26 mouse cellular contexts compared by ENCODE assay signal in genomic region chr3:87899266-87899665, GRCm38 (mm10). TPM values are rescaled to one million over a fixed set of nuclear protein-coding genes. Genes with fewer than 3 reads are reported as not detected.
DNase-seq lines count a peak whose midpoint lies in the region; ATAC-seq and TF ChIP-seq lines count a peak whose summit lies in the region.
"Had no signal": no experiment of that assay in that cellular context is flagged by ENCODE, and none has a peak within 500 bp of the region (broad histone marks: within the 10 kb centered on the region; RNA-seq: fewer than 3 reads in every experiment).

No protein-coding gene starts in this region.

- no peak for DNase-seq in liver, embryonic 13.5 days
- DNase-seq in liver: no peak
- DNase-seq in MEL (ENCODE audit: low read depth, low spot score): no peak
- DNase-seq in liver, embryonic 14.5 days (ENCODE audit: low read depth in 3 of 3, low spot score in 3 of 3): no peak
- DNase-seq in stomach, postnatal 0 days (ENCODE audit: low spot score): peak; percentile 16
- no peak for DNase-seq in layer of hippocampus, adult 9-11 months
- DNase-seq: adrenal gland, adult 8-10 months; adrenal gland, postnatal 25 days; cerebellum, adult 18-20 months; cerebellum, adult 9-10 months; cerebellum, postnatal 14 days; forebrain, postnatal 0 days; gastrocnemius, adult 2 months; gastrocnemius, postnatal 14 days; heart, adult 2 months; heart, postnatal 14 days; heart, postnatal 4 days had no signal

- H3K4me3 ChIP-seq in liver, embryonic 13.5 days (replicated peaks): no peak overlapping the region
- H3K4me3 ChIP-seq in MEL (ENCODE audit: control insufficient read depth in 1 of 2, insufficient read depth in 1 of 2, low read depth in 2 of 2, low read length in 2 of 2): no peak overlapping the region
- no peak overlapping the region for H3K4me3 ChIP-seq in liver, embryonic 14.5 days (ENCODE audit: insufficient read depth in 1 of 2, low read depth in 2 of 2, low read length in 2 of 2)
- no peak overlapping the region for H3K4me3 ChIP-seq in stomach, postnatal 0 days (ENCODE audit: low read depth, low read length)
- H3K4me3 ChIP-seq: embryonic facial prominence, embryonic 12.5 days; embryonic facial prominence, embryonic 15.5 days; gastrocnemius, adult 2 months; heart, adult 2 months; heart, embryonic 10.5 days; heart, embryonic 13.5 days had no signal

- H3K27me3 ChIP-seq in liver, embryonic 13.5 days: no peaks in the 10 kb centered on the region
- H3K27me3 ChIP-seq in MEL (ENCODE audit: control insufficient read depth in 1 of 2, insufficient read depth in 2 of 2, low read length in 2 of 2): no peaks in the 10 kb centered on the region
- no peaks in the 10 kb centered on the region for H3K27me3 ChIP-seq in liver, embryonic 14.5 days (ENCODE audit: control insufficient read depth, insufficient read depth, low read length)
- no peaks in the 10 kb centered on the region for H3K27me3 ChIP-seq in stomach, postnatal 0 days (ENCODE audit: control insufficient read depth, insufficient read depth, low read length)
- H3K27me3 ChIP-seq: embryonic facial prominence, embryonic 12.5 days; embryonic facial prominence, embryonic 15.5 days; heart, embryonic 13.5 days had no signal

- no peak for ATAC-seq in liver, embryonic 13.5 days (ENCODE audit: low read depth)
- no peak for ATAC-seq in liver, embryonic 14.5 days (ENCODE audit: insufficient read depth)
- ATAC-seq in stomach, postnatal 0 days (ENCODE audit: low FRiP score, low TSS enrichment): no peak
- ATAC-seq: activated CD4-positive, CD25-positive, alpha-beta regulatory T cell, adult 4 months; CD4-positive, CD25-positive, alpha-beta regulatory T cell, adult 4 months; forebrain, embryonic 14.5 days; forebrain, postnatal 0 days; hindbrain, postnatal 0 days had no signal

- H3K36me3 ChIP-seq in liver, embryonic 13.5 days: no peaks in the 10 kb centered on the region
- H3K36me3 ChIP-seq in MEL (ENCODE audit: control insufficient read depth in 1 of 2, insufficient read depth in 2 of 2, low read length in 2 of 2): peaks cover 0 to 2% of the 10 kb centered on the region in 2 experiments; a peak in 2 of 4 replicates
- no peaks in the 10 kb centered on the region for H3K36me3 ChIP-seq in liver, embryonic 14.5 days (replicated peaks; ENCODE audit: control insufficient read depth, insufficient read depth, low read depth)
- no peaks in the 10 kb centered on the region for H3K36me3 ChIP-seq in stomach, postnatal 0 days (ENCODE audit: control insufficient read depth, insufficient read depth, low read length)
- H3K36me3 ChIP-seq: embryonic facial prominence, embryonic 12.5 days; embryonic facial prominence, embryonic 15.5 days; heart, embryonic 10.5 days; heart, embryonic 13.5 days had no signal

- H3K4me2 ChIP-seq in liver, embryonic 13.5 days: no peak overlapping the region
- H3K4me2 ChIP-seq in liver, embryonic 14.5 days (ENCODE audit: low read depth): no peak overlapping the region
- no peak overlapping the region for H3K4me2 ChIP-seq in stomach, postnatal 0 days (replicated peaks; ENCODE audit: low read depth)
- H3K4me2 ChIP-seq: embryonic facial prominence, embryonic 12.5 days; embryonic facial prominence, embryonic 15.5 days; heart, embryonic 13.5 days; hindbrain, embryonic 14.5 days had no signal

- no peak for TF ChIP-seq EP300 in MEL (IDR thresholded peaks at IDR 0.05; ENCODE audit: low read depth in 1 of 2, low read length in 2 of 2)
- no peak for TF ChIP-seq EP300 in liver, embryonic 14.5 days (IDR thresholded peaks at IDR 0.05; ENCODE audit: low read depth)
- TF ChIP-seq EP300 in stomach, postnatal 0 days (optimal IDR thresholded peaks at IDR 0.05): no peak

- no peak for TF ChIP-seq RAD21 in MEL (IDR thresholded peaks at IDR 0.05; ENCODE audit: low read depth, low read length)

- no peak for TF ChIP-seq POLR2A in MEL (IDR thresholded peaks at IDR 0.05; ENCODE audit: control insufficient read depth in 1 of 2, insufficient read depth in 1 of 2, low read depth in 1 of 2, low read length in 2 of 2, poor library complexity in 1 of 2)

- no peaks in the 10 kb centered on the region for H3K9me3 ChIP-seq in liver, embryonic 13.5 days (replicated peaks)
- no peaks in the 10 kb centered on the region for H3K9me3 ChIP-seq in MEL (replicated peaks; ENCODE audit: insufficient read depth, low read length)
- H3K9me3 ChIP-seq in liver, embryonic 14.5 days (ENCODE audit: control insufficient read depth, low read length): no peaks in the 10 kb centered on the region
- H3K9me3 ChIP-seq in stomach, postnatal 0 days (ENCODE audit: control insufficient read depth, low read length): no peaks in the 10 kb centered on the region
- H3K9me3 ChIP-seq: embryonic facial prominence, embryonic 12.5 days; embryonic facial prominence, embryonic 15.5 days; heart, embryonic 10.5 days; heart, embryonic 13.5 days had no signal

- 69% methylated on average over 3 of the region's 3 CpGs for WGBS in liver, embryonic 13.5 days (ENCODE audit: insufficient replicate concordance)
- WGBS in liver, embryonic 14.5 days (ENCODE audit: insufficient replicate concordance): 74% methylated on average over 3 of the region's 3 CpGs
- 66% methylated on average over 3 of the region's 3 CpGs for WGBS in stomach, postnatal 0 days

- no peak overlapping the region for H3K9ac ChIP-seq in liver, embryonic 13.5 days
- no peak overlapping the region for H3K9ac ChIP-seq in MEL (ENCODE audit: control insufficient read depth, low read depth, low read length, poor library complexity, severe bottlenecking)
- no peak overlapping the region for H3K9ac ChIP-seq in liver, embryonic 14.5 days (replicated peaks)
- no peak overlapping the region for H3K9ac ChIP-seq in stomach, postnatal 0 days (ENCODE audit: low read length)
- H3K9ac ChIP-seq: embryonic facial prominence, embryonic 12.5 days; embryonic facial prominence, embryonic 15.5 days; forebrain, postnatal 0 days; heart, embryonic 13.5 days; hindbrain, embryonic 14.5 days had no signal

- H3K79me2 ChIP-seq in MEL (ENCODE audit: control insufficient read depth, insufficient read depth, low read length, poor library complexity): peaks cover 4% of the 10 kb centered on the region

- peaks cover 55% of the 10 kb centered on the region for H3K4me1 ChIP-seq in liver, embryonic 13.5 days (replicated peaks)
- H3K4me1 ChIP-seq in MEL (ENCODE audit: control insufficient read depth in 1 of 2, insufficient read depth in 2 of 2, low read length in 2 of 2): peaks cover 0 to 24% of the 10 kb centered on the region in 2 experiments; a peak in 2 of 4 replicates
- H3K4me1 ChIP-seq in liver, embryonic 14.5 days (replicated peaks; ENCODE audit: control insufficient read depth in 2 of 2, insufficient read depth in 2 of 2, low read length in 1 of 2): peaks cover 29 to 30% of the 10 kb centered on the region in 2 experiments
- H3K4me1 ChIP-seq in stomach, postnatal 0 days (replicated peaks; ENCODE audit: control insufficient read depth, insufficient read depth): no peaks in the 10 kb centered on the region
- H3K4me1 ChIP-seq: embryonic facial prominence, embryonic 12.5 days; embryonic facial prominence, embryonic 15.5 days had no signal

- no peak for TF ChIP-seq CTCF in MEL (IDR thresholded peaks at IDR 0.05 in 2 of 3, conservative IDR thresholded peaks at IDR 0.05 in 1 of 3; ENCODE audit: control insufficient read depth in 1 of 3, insufficient read depth in 1 of 3, low read depth in 2 of 3, low read length in 3 of 3, poor library complexity in 1 of 3, severe bottlenecking in 1 of 3)
- no peak for TF ChIP-seq CTCF in liver, embryonic 14.5 days (IDR thresholded peaks at IDR 0.05; ENCODE audit: low read depth)
- TF ChIP-seq CTCF in stomach, postnatal 0 days (IDR thresholded peaks at IDR 0.05; ENCODE audit: low read depth): no peak

- peak overlapping the region; percentile 24; the same call in 1 of the 2 replicates for H3K27ac ChIP-seq in liver, embryonic 13.5 days
- peak overlapping the region; percentile 40 for H3K27ac ChIP-seq in MEL (ENCODE audit: control insufficient read depth, low read depth, low read length)
- peak overlapping the region; percentile 2; the same call in 1 of the 2 replicates for H3K27ac ChIP-seq in liver, embryonic 14.5 days
- H3K27ac ChIP-seq in stomach, postnatal 0 days (replicated peaks): no peak overlapping the region
- H3K27ac ChIP-seq: embryonic facial prominence, embryonic 12.5 days; embryonic facial prominence, embryonic 15.5 days; heart, adult 2 months; heart, embryonic 10.5 days; heart, embryonic 13.5 days; hindbrain, embryonic 14.5 days; hindbrain, postnatal 0 days had no signal

RNA-seq across cellular contexts. Expression of gene Hdgf, which starts 6.9 kb away (rescaled TPM):
- 263 and 283 TPM in 2 replicates for polyA plus RNA-seq in liver, embryonic 13.5 days (2015; fragmentation: Nextera tagmentation; extraction: Ambion mirVana)
- total RNA-seq in MEL (2012; rRNA removed): 505 and 519 TPM in 2 replicates
- polyA plus RNA-seq in MEL (2012; ENCODE audit: insufficient read depth in 1 of 2, insufficient read length in 2 of 2, low read depth in 1 of 2, low replicate concordance in 2 of 2, missing spikeins in 1 of 2): 1,000 to 10,000 TPM in 1 of 2 experiments, 100 to 1,000 TPM in 1; 369 to 1,503 TPM
- 108 and 167 TPM in 2 replicates for polyA plus RNA-seq in liver, embryonic 14.5 days (2012; rRNA removed)
- 204 and 256 TPM in 2 replicates for polyA plus RNA-seq in liver, embryonic 14.5 days (2014; fragmentation: Nextera tagmentation; extraction: Ambion mirVana)
- 165 and 168 TPM in 2 replicates for polyA plus RNA-seq in stomach, postnatal 0 days (2015; fragmentation: Nextera tagmentation; extraction: Ambion mirVana)

RNA-seq across cellular contexts. Expression of gene Prcc, which starts 13.9 kb away (rescaled TPM):
- 7.9 and 9.2 TPM in 2 replicates for polyA plus RNA-seq in liver, embryonic 13.5 days (2015; fragmentation: Nextera tagmentation; extraction: Ambion mirVana)
- total RNA-seq in MEL (2012; rRNA removed): 43.2 and 47.0 TPM in 2 replicates
- 10 to 100 TPM in 1 of 2 experiments, not detected in 1; 65.9 TPM for polyA plus RNA-seq in MEL (2012; ENCODE audit: insufficient read depth in 1 of 2, insufficient read length in 2 of 2, low read depth in 1 of 2, low replicate concordance in 2 of 2, missing spikeins in 1 of 2)
- polyA plus RNA-seq in liver, embryonic 14.5 days (2012; rRNA removed): 14.8 and 15.4 TPM in 2 replicates
- polyA plus RNA-seq in liver, embryonic 14.5 days (2014; fragmentation: Nextera tagmentation; extraction: Ambion mirVana): 5.0 and 6.7 TPM in 2 replicates
- 7.1 and 8.0 TPM in 2 replicates for polyA plus RNA-seq in stomach, postnatal 0 days (2015; fragmentation: Nextera tagmentation; extraction: Ambion mirVana)

RNA-seq across cellular contexts. Expression of gene Mrpl24, which starts 20.0 kb away (rescaled TPM):
- polyA plus RNA-seq in liver, embryonic 13.5 days (2015; fragmentation: Nextera tagmentation; extraction: Ambion mirVana): 48.7 and 56.5 TPM in 2 replicates
- total RNA-seq in MEL (2012; rRNA removed): 59.5 and 66.2 TPM in 2 replicates
- 10 to 100 TPM in 1 of 2 experiments, not detected in 1; 77.3 TPM for polyA plus RNA-seq in MEL (2012; ENCODE audit: insufficient read depth in 1 of 2, insufficient read length in 2 of 2, low read depth in 1 of 2, low replicate concordance in 2 of 2, missing spikeins in 1 of 2)
- polyA plus RNA-seq in liver, embryonic 14.5 days (2012; rRNA removed): 43.9 and 50.1 TPM in 2 replicates
- 37.9 and 43.4 TPM in 2 replicates for polyA plus RNA-seq in liver, embryonic 14.5 days (2014; fragmentation: Nextera tagmentation; extraction: Ambion mirVana)
- 61.4 and 63.4 TPM in 2 replicates for polyA plus RNA-seq in stomach, postnatal 0 days (2015; fragmentation: Nextera tagmentation; extraction: Ambion mirVana)

RNA-seq across cellular contexts. Expression of gene Isg20l2, which starts 30.8 kb away (rescaled TPM):
- 31.1 and 38.3 TPM in 2 replicates for polyA plus RNA-seq in liver, embryonic 13.5 days (2015; fragmentation: Nextera tagmentation; extraction: Ambion mirVana)
- 61.4 and 71.8 TPM in 2 replicates for total RNA-seq in MEL (2012; rRNA removed)
- 10 to 100 TPM in 1 of 2 experiments, not detected in 1; 45.0 TPM for polyA plus RNA-seq in MEL (2012; ENCODE audit: insufficient read depth in 1 of 2, insufficient read length in 2 of 2, low read depth in 1 of 2, low replicate concordance in 2 of 2, missing spikeins in 1 of 2)
- 9.3 and 14.8 TPM in 2 replicates for polyA plus RNA-seq in liver, embryonic 14.5 days (2012; rRNA removed)
- 9.7 and 11.0 TPM in 2 replicates for polyA plus RNA-seq in liver, embryonic 14.5 days (2014; fragmentation: Nextera tagmentation; extraction: Ambion mirVana)
- polyA plus RNA-seq in stomach, postnatal 0 days (2015; fragmentation: Nextera tagmentation; extraction: Ambion mirVana): 20.2 and 21.5 TPM in 2 replicates

RNA-seq across cellular contexts. Expression of gene Rrnad1, which starts 31.3 kb away (rescaled TPM):
- polyA plus RNA-seq in liver, embryonic 13.5 days (2015; fragmentation: Nextera tagmentation; extraction: Ambion mirVana): 6.1 and 6.6 TPM in 2 replicates
- total RNA-seq in MEL (2012; rRNA removed): 8.9 and 10.9 TPM in 2 replicates
- polyA plus RNA-seq in MEL (2012; ENCODE audit: insufficient read depth in 1 of 2, insufficient read length in 2 of 2, low read depth in 1 of 2, low replicate concordance in 2 of 2, missing spikeins in 1 of 2): 10 to 100 TPM in 1 of 2 experiments, not detected in 1; 21.1 TPM
- polyA plus RNA-seq in liver, embryonic 14.5 days (2012; rRNA removed): 8.9 and 9.2 TPM in 2 replicates
- polyA plus RNA-seq in liver, embryonic 14.5 days (2014; fragmentation: Nextera tagmentation; extraction: Ambion mirVana): 3.5 and 3.6 TPM in 2 replicates
- polyA plus RNA-seq in stomach, postnatal 0 days (2015; fragmentation: Nextera tagmentation; extraction: Ambion mirVana): 7.1 and 7.6 TPM in 2 replicates
